Mouse (Mus musculus): ENCODE data around the gene Asic4. TPM values are rescaled to one million over a fixed set of nuclear protein-coding genes. Genes with fewer than 3 reads are reported as not detected.

Gene Asic4
- polyA plus RNA-seq, 1 experiment from 2014 or later: 0.05 TPM

DNA sequence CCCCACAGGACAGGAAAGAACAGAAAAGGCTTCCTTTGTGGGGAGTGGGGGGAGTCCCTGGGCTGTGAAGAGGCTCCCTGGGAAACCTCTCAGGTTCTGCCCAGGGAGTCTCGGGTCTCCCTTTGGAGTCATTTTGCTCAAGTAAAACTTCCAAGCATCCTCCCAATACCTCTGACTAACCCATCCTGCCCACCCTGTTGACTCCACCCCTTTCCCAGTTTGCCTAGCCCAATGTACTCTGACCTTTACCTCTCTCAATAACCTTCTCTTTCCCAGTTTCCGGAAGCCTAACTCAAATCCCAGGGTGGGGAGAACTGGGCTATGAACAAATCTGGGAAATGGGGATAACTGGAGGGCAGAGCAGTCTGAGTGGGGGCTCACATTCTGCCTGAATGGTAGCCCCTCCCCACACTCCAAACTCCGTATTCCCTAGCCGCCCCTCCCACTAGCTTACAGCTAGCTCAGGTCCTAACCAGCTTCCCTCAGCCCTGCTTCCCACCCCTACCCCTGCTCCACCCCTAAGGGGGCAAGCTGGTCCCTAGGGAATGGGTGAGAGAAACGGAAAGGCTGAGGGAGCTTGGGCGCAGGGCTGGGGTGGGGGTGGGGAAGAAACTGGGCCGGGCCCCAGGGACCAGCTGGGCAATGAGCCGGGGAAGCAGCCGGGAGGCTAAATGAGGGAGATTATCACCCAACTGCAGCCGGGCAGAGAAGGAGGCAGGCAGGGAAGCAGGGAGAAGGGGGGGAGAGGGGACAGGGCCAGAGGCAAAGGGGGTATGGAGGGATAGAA, 2.8 kb upstream of the Asic4 start:
- Histone ChIP-seq H3K4me2 (ENCODE audit: low read depth, low read length) (peak overlapping the region; percentile 29), H3K36me3 (ENCODE audit: control insufficient read depth, insufficient read depth, low read length) (no peaks in the 10 kb centered on the region; the same call in 1 of the 2 replicates), H3K4me1 (replicated peaks; ENCODE audit: control insufficient read depth, insufficient read depth, low read length) (peaks cover 55% of the 10 kb centered on the region), H3K9me3 (ENCODE audit: control insufficient read depth, low read length) (no peaks in the 10 kb centered on the region), H3K27ac (ENCODE audit: low read length) (no peak overlapping the region), H3K27me3 (ENCODE audit: control insufficient read depth, insufficient read depth, low read depth, low read length) (peaks cover 70% of the 10 kb centered on the region), H3K4me3 (ENCODE audit: low read length) (no peak overlapping the region), H3K9ac (ENCODE audit: low read length) (no peak overlapping the region)
- ATAC-seq (ENCODE audit: low read depth): no peak
- WGBS: 5% methylated on average over 10 of the region's 10 CpGs

DNA sequence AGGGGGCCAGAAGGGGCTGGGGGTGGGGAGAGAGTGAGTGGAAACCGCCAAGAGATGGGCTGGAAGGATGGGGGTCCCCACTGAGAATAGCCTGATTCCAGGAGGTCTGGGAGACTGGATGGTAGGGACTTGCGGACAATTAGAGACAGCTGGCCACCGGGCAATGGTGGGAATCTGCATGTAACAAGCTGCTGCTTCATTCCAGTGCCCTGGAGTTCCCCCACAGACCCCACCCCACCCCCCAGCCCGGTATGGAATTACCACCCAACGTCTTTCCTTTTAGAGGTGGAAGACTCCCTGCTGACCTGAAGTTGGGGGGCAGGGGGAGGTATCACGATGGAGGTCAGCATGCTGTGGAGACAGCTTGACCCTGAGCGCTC, 2.2 kb upstream of the Asic4 start:
- no peak for ATAC-seq (ENCODE audit: low read depth)
- Histone ChIP-seq H3K4me1 (replicated peaks; ENCODE audit: control insufficient read depth, insufficient read depth, low read length) (peaks cover 55% of the 10 kb centered on the region), H3K9ac (ENCODE audit: low read length) (no peak overlapping the region), H3K27ac (ENCODE audit: low read length) (no peak overlapping the region), H3K36me3 (ENCODE audit: control insufficient read depth, insufficient read depth, low read length) (no peaks in the 10 kb centered on the region), H3K4me2 (ENCODE audit: low read depth, low read length) (no peak overlapping the region), H3K4me3 (ENCODE audit: low read length) (no peak overlapping the region), H3K9me3 (ENCODE audit: control insufficient read depth, low read length) (no peaks in the 10 kb centered on the region), H3K27me3 (ENCODE audit: control insufficient read depth, insufficient read depth, low read depth, low read length) (peaks cover 76% of the 10 kb centered on the region)
- 2% methylated on average over 7 of the region's 7 CpGs for WGBS

DNA sequence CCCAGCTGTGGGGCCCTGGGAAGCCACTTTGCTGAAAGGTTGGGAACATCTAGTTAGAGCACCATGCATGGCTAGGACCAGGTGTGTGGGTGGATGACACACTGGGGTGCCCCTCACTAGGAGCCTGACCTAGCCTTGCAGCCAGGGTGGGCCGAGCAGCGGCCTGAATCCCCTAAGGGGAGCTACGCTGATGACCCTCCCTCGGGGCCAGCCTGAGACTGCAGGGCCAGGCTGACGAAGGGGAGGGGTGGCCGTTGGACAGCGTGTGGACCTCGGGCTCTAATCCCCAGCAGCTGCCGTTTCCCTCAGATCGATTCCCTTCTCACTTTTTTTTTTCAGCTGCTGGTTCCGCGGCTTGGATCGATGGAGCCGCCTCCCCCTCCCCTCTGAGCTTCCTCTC, 1.3 kb upstream of the Asic4 start:
- H3K4me2 ChIP-seq (ENCODE audit: low read depth, low read length): no peak overlapping the region
- no peaks in the 10 kb centered on the region for H3K36me3 ChIP-seq (ENCODE audit: control insufficient read depth, insufficient read depth, low read length)
- 6% methylated on average over 14 of the region's 14 CpGs for WGBS
- ATAC-seq (ENCODE audit: low read depth): no peak
- no peak overlapping the region for H3K4me3 ChIP-seq (ENCODE audit: low read length)
- H3K9ac ChIP-seq (ENCODE audit: low read length): no peak overlapping the region
- H3K27ac ChIP-seq (ENCODE audit: low read length): no peak overlapping the region
- H3K27me3 ChIP-seq (ENCODE audit: control insufficient read depth, insufficient read depth, low read depth, low read length): peaks cover 76% of the 10 kb centered on the region
- H3K9me3 ChIP-seq (ENCODE audit: control insufficient read depth, low read length): no peaks in the 10 kb centered on the region
- peaks cover 51% of the 10 kb centered on the region for H3K4me1 ChIP-seq (replicated peaks; ENCODE audit: control insufficient read depth, insufficient read depth, low read length)

DNA sequence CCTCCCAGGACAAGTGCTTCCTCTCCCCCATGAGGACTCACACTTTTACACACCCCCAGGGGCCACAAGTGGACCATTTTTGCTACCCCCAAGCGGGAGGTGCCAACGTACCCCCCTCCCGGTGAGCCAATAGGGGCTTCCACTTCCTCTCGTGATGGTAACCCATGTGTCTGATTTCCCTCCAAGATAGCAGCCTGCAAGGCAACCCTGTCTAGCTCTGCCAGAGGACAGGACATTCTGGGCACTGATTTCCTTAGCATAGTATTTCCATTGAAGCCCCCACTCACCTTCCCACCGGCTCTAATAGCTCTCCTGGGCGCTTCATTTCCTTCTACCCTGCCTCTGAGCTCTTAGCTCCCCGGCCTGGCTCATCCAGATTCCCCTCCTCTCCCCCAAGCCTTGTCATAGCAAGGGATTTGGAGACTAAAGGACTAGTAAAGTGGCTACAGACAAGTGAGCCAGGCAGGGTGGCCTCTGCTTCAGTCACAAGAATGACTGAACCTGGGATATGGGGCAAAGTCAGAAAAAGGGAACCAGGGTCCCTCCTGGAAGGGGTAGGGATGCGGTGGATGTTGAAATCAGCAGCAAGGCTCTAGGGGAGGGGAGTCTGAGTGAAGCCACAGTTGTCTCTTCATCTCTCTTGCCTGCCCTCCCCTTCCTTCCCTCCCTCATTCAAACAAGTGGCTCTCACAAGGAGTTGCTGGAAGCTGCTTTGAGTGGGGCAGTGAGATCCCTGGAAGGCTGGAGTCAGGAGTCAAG, 680 bp upstream of the Asic4 start:
- 11% methylated on average over 8 of the region's 8 CpGs for WGBS
- H3K9ac ChIP-seq (ENCODE audit: low read length): no peak overlapping the region
- peak overlapping the region; percentile 31; the same call in 1 of the 2 replicates for H3K4me3 ChIP-seq (ENCODE audit: low read length)

DNA sequence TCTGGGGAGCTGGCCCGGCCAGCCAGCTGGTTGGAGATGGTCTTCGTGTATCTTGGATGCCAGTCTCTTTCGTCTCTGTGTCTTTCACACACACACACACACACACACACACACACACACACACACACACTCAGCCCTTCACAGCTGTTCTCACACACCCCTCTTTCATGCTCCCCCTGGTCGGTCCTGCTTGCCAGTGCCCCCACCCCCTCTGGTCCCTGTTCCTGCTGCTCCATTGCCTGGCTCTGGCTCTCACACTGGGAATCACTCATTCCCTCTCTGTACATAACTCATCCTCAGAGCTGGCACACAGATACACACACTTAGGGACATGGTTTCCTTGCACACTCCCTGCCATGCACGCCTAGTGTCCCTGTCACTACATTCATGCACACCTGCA, 1.7 kb downstream of the Asic4 start:
- WGBS: 53% methylated on average over 5 of the region's 5 CpGs
- Histone ChIP-seq H3K36me3 (ENCODE audit: control insufficient read depth, insufficient read depth, low read length) (no peaks in the 10 kb centered on the region), H3K9ac (ENCODE audit: low read length) (no peak overlapping the region), H3K9me3 (ENCODE audit: control insufficient read depth, low read length) (no peaks in the 10 kb centered on the region), H3K4me1 (replicated peaks; ENCODE audit: control insufficient read depth, insufficient read depth, low read length) (peaks cover 32% of the 10 kb centered on the region), H3K4me3 (ENCODE audit: low read length) (no peak overlapping the region), H3K4me2 (ENCODE audit: low read depth, low read length) (no peak overlapping the region), H3K27ac (ENCODE audit: low read length) (no peak overlapping the region), H3K27me3 (ENCODE audit: control insufficient read depth, insufficient read depth, low read depth, low read length) (peaks cover 72% of the 10 kb centered on the region)
- ATAC-seq (ENCODE audit: low read depth): no peak

More for the DNA sequence above, 680 bp upstream of the Asic4 start:
- H3K4me1 ChIP-seq (replicated peaks; ENCODE audit: control insufficient read depth, insufficient read depth, low read length): peaks cover 51% of the 10 kb centered on the region
- H3K27ac ChIP-seq (ENCODE audit: low read length): no peak overlapping the region
- peak overlapping the region; percentile 49; the same call in 1 of the 2 replicates for H3K4me2 ChIP-seq (ENCODE audit: low read depth, low read length)
- peaks cover 73% of the 10 kb centered on the region for H3K27me3 ChIP-seq (ENCODE audit: control insufficient read depth, insufficient read depth, low read depth, low read length)
- no peak for ATAC-seq (ENCODE audit: low read depth)
- H3K36me3 ChIP-seq (ENCODE audit: control insufficient read depth, insufficient read depth, low read length): no peaks in the 10 kb centered on the region
- H3K9me3 ChIP-seq (ENCODE audit: control insufficient read depth, low read length): no peaks in the 10 kb centered on the region

DNA sequence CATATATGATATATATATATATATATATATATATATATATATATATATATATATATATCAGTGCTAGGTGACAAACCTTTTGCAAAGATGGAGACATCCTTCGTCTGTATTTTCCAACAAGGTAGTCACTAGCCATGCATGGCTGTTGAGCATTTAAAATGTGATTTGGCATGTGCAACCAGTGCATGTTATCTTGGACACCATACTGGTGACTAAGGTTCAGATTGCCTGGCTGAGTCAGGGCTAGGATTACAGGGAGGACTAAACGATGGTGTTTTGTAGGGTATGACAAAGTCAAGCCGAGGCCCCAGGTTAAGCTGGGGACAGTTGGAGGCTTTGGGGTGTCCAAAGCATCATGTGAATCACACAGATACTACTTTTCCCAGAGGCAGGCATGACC, 5.2 kb downstream of the Asic4 start:
- 74% methylated on average over 3 of the region's 3 CpGs for WGBS
- Histone ChIP-seq H3K36me3 (ENCODE audit: control insufficient read depth, insufficient read depth, low read length) (no peaks in the 10 kb centered on the region), H3K4me2 (ENCODE audit: low read depth, low read length) (no peak overlapping the region), H3K4me1 (replicated peaks; ENCODE audit: control insufficient read depth, insufficient read depth, low read length) (peaks cover 19% of the 10 kb centered on the region), H3K9me3 (ENCODE audit: control insufficient read depth, low read length) (no peaks in the 10 kb centered on the region), H3K27me3 (ENCODE audit: control insufficient read depth, insufficient read depth, low read depth, low read length) (peaks cover 51% of the 10 kb centered on the region), H3K27ac (ENCODE audit: low read length) (no peak overlapping the region), H3K4me3 (ENCODE audit: low read length) (no peak overlapping the region), H3K9ac (ENCODE audit: low read length) (no peak overlapping the region)
- no peak for ATAC-seq (ENCODE audit: low read depth)

DNA sequence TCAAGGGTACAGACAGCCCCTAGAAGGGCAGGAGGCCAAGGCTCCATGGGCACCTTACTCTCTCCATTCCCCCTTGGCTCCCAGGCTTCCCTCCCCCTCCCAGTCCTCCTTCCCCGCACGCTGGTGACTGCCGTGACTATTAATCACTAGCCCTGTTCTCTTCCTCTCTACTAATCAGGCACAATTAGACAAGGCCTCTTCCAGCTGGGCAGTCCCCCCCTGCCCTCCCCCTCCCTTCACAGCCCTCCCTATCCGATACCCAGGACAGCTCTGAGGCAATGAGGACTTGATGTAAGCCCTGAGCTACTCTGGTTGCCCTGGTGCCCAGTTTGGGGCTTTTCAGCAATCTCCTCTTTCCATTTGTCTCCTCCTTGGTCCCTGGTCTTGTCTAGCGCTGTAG, 5.7 kb downstream of the Asic4 start:
- H3K4me3 ChIP-seq (ENCODE audit: low read length): no peak overlapping the region
- 35% methylated on average over 5 of the region's 5 CpGs for WGBS
- peaks cover 46% of the 10 kb centered on the region for H3K27me3 ChIP-seq (ENCODE audit: control insufficient read depth, insufficient read depth, low read depth, low read length)
- no peaks in the 10 kb centered on the region for H3K36me3 ChIP-seq (ENCODE audit: control insufficient read depth, insufficient read depth, low read length)
- H3K4me1 ChIP-seq (replicated peaks; ENCODE audit: control insufficient read depth, insufficient read depth, low read length): peaks cover 14% of the 10 kb centered on the region
- H3K27ac ChIP-seq (ENCODE audit: low read length): no peak overlapping the region
- H3K9me3 ChIP-seq (ENCODE audit: control insufficient read depth, low read length): no peaks in the 10 kb centered on the region
- ATAC-seq (ENCODE audit: low read depth): no peak
- no peak overlapping the region for H3K4me2 ChIP-seq (ENCODE audit: low read depth, low read length)
- no peak overlapping the region for H3K9ac ChIP-seq (ENCODE audit: low read length)

DNA sequence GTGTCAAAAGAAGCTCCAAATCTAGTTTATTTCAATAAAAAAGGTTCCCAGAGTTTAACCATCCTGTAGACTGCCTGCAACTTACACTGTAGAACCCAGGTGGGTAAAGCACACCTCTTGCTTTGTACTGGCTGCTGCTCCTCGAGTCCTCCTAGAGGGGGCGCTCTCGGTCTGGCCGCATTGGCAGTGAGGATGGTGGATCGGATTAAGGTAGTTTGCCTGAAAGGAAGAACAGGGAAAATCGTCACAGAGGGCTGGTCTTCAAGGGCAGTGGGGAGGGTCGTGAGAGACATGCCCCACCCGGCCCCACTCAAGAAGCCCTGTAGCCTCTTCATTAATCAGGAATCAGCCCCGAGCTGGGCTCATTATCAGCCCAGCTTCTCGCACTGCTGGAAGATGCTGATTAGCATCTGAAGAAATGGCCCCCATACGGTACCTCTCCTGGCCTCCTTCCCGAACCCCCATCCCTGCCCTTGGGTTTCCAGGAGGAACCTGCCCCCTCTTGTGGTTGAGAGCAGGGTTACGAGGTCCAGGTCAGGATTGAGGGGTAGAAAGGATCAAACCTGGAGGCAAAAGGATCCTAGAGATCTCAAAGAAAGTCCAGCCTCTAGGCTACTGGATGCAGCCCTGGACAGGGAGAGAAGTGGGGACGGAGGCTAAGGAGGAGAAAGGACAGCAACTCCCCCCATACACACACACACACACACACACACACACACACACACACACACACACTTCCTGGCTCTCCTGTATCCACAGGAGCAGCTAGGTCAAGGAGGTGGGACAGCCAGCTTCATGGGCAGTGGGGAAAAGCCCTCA, 6.7 kb downstream of the Asic4 start:
- WGBS: 20% methylated on average over 14 of the region's 14 CpGs
- ATAC-seq (ENCODE audit: low read depth): no peak
- no peak overlapping the region for H3K27ac ChIP-seq (ENCODE audit: low read length)

DNA sequence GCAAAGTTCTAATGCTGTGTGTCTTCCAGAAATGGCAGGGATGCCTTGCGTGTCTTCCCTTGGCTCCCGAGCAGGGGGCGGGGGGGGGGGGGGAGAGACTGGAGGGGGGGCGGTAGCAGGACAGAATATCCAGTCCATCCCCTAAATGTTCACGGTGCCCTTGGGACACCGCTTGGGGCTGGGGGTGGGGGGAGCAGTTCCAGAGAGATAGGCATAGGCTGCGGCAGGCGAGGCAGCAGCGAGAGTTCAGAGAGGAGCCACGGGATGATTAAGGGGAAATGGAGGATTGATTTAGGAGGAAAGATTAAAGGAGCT, 7.4 kb downstream of the Asic4 start:
- whole genome bisulfite sequencing: 7% methylated on average over 8 of the region's 10 CpGs
- peak overlapping the region; percentile 57; the same call in 1 of the 2 replicates for H3K4me2 ChIP-seq (ENCODE audit: low read depth, low read length)
- H3K4me1 ChIP-seq (replicated peaks; ENCODE audit: control insufficient read depth, insufficient read depth, low read length): peaks cover 13% of the 10 kb centered on the region
- no peak overlapping the region; the same call in 1 of the 2 replicates for H3K9ac ChIP-seq (ENCODE audit: low read length)
- peaks cover 30% of the 10 kb centered on the region for H3K27me3 ChIP-seq (ENCODE audit: control insufficient read depth, insufficient read depth, low read depth, low read length)
- no peaks in the 10 kb centered on the region for H3K36me3 ChIP-seq (ENCODE audit: control insufficient read depth, insufficient read depth, low read length)
- H3K4me3 ChIP-seq (ENCODE audit: low read length): no peak overlapping the region
- 0 out of 2 replicates have a peak, but pooled peaks have one; percentile 11 for ATAC-seq (ENCODE audit: low read depth)
- no peak overlapping the region for H3K27ac ChIP-seq (ENCODE audit: low read length)
- H3K9me3 ChIP-seq (ENCODE audit: control insufficient read depth, low read length): no peaks in the 10 kb centered on the region

More for the DNA sequence above, 6.7 kb downstream of the Asic4 start:
- Histone ChIP-seq H3K4me2 (ENCODE audit: low read depth, low read length) (no peak overlapping the region), H3K4me3 (ENCODE audit: low read length) (no peak overlapping the region), H3K9me3 (ENCODE audit: control insufficient read depth, low read length) (no peaks in the 10 kb centered on the region), H3K4me1 (replicated peaks; ENCODE audit: control insufficient read depth, insufficient read depth, low read length) (peaks cover 13% of the 10 kb centered on the region), H3K36me3 (ENCODE audit: control insufficient read depth, insufficient read depth, low read length) (no peaks in the 10 kb centered on the region), H3K9ac (ENCODE audit: low read length) (no peak overlapping the region), H3K27me3 (ENCODE audit: control insufficient read depth, insufficient read depth, low read depth, low read length) (peaks cover 37% of the 10 kb centered on the region)
